Mouse (Mus musculus) CH12.LX (cell line): ENCODE measurements at regions not wholly inside any gene's neighbourhood (a gene's known extent, or its start where the extent isn't known, plus 50 kb on each side); places are given as distances from the start of the nearest gene placed in this dataset.

Experiments used
- CTCF ChIP-seq, 2 experiments: IDR thresholded peaks in 1 of 2; conservative IDR thresholded peaks in 1 of 2; 2 replicates each; pipeline ENCODE4 v1.5.1; 2011 to 2012; ENCODE audit warnings: low read depth in 2 of 2, low read length in 2 of 2, improper control_type of control experiment in 1 of 2, inconsistent platforms in 1 of 2, mild to moderate bottlenecking in 1 of 2, moderate library complexity in 1 of 2
- NELFE ChIP-seq: IDR thresholded peaks from 2 replicates; pipeline ENCODE4 v1.6.1; 2011; ENCODE audit warnings: low read depth, low read length, improper control_type of control experiment
- POLR2A ChIP-seq: IDR thresholded peaks from 2 replicates; pipeline ENCODE4 v1.6.1; 2011; ENCODE audit warnings: low read depth, mild to moderate bottlenecking, improper control_type of control experiment, low read length
- ZMIZ1 ChIP-seq: IDR thresholded peaks from 2 replicates; pipeline ENCODE4 v1.6.1; 2012; ENCODE audit warnings: low read depth, mild to moderate bottlenecking, inconsistent platforms, low read length, improper control_type of control experiment

- TF ChIP-seq NELFE = no peak
- TF ChIP-seq CTCF (conservative IDR thresholded peaks at IDR 0.05 in 1 of 2, IDR thresholded peaks at IDR 0.05 in 1 of 2; ENCODE audit: low read depth in 2 of 2, low read length in 2 of 2) = no peak
- TF ChIP-seq POLR2A = no peak
- TF ChIP-seq ZMIZ1 = no peak
Measured at GRCm38 (mm10) chr13:44235941-44236340, 451.4 kb downstream of the Cd83 start.
